Mouse (Mus musculus): ENCODE data around the gene 3425401B19Rik.

The 3425401B19Rik gene

DNA sequence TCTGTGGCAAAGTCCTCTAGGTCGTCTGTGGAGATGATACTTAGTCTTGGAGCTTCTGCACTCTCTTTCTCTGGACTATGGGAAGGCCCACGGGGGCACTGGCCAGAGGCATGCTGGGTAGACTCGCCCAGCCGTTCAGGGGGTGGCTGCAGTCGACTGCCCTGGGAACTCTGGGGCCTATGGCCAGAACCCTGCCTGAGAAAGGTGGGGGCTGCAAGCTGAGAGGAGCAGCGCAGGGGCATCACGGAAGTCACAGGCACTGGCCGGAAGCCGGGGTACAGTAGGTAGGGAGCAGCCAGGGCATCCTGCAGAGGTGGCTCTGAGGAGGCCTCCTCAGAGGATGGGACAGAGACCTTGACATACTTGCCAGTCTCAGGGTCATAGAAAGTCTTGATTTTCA, 25.3 kb downstream of the 3425401B19Rik start:
- DNase-seq = no peak

DNA sequence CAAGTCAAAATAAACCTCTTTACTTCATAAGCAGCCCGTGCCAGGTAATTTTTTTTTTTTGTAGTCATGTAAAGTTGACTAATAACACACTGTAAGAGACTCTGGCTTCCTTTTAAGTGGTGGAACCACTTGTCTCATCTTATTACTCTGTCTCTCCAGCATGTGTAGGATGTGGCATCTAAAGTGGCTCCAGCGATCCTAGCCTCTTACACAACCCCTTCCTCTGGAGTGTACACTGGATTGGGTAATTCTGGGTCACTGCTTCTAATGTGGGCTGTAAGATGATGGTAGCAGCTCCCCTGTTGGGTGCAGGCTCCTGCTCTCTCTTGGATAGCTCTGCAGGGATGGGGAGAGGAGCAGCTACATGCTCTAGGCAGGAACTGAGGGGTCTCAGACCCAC, 46.6 kb downstream of the 3425401B19Rik start:
- DNase-seq = no peak

DNA sequence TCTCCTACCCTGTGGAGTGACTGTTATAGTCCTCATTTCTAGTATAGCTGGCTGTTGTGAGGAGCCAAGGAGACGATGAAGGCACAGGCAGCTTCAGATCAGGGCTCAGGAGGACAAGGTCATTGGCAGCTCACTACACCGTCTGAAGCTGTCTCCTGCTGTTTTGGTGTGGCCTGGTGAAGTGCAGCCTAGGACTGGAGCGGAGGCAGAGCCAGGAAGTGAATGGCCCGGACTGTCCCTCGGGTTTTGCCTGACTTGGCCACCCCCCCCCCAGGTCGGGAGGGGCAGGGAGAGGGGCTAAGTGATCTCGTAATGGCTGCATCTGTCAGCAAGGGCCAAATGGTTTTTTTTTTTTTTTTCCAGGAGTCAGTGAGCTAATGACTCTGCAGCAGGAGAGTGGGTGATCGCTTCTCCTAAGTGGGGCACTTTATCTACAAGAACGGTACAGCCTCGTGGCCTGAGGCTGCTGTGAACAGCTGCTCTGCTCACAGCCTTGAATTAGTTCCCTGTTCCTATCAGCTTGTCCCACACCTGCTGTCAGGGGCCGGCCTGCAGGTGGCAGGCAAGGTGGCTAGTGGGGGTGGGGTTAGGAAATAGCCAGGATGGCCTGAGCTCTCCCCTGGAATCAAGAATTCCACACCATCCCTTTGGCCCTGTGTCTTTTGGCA, 50.9 kb downstream of the 3425401B19Rik start:
- DNase-seq = no peak

DNA sequence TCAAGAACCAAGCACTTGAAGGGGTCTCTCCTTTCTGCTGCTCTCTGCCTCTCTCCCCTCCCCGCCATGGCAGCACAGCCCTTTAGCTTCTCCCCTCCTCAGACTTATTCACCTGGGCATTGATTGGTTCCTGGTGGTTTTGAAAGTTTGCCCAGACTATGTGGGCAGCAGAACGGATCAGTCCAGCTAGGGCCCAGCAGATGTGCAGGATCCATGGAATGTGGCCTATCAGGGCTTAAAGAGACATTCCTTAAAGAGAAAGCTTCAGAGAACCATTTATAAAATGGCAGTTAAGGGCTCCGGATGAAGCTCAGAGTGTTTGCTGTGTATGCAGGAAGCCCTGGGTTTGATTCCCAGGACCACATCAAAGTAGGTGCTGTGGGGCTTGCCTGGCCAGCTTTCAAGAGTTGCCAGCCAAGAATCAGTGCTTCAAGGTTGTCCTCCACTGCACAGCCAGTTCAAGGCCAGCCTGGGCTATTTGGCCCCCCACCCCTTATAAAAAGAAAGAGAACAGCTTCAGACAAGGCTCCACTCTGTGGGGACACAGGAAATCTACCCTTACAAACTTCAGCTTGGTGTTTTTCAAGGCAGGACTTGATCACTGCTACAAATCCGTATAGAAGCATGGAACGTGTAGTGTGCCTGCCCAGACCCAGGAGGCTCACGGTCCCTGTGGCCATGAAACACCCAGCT, 52.0 kb downstream of the 3425401B19Rik start:
- DNase-seq = no peak

DNA sequence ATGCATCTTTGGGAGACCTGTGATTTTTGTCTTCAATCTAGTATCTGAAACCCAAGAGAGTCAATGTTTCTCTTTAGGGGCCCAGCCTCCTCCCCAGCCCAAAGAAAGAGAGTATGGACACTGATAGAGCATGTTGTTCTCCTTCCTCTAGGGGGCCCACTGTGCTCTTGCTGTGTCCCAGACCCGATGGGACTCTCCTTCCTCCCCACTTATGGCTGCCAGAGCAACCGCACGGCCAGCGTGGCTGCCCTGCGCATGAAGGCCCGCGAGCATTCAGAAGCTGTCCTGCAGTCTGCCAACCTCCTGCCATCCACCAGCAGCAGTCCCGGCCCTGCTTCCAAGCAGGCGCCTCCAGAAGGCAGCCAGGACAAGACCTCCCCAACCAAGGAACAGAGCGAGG, 56.5 kb downstream of the 3425401B19Rik start:
- no peak for DNase-seq

DNA sequence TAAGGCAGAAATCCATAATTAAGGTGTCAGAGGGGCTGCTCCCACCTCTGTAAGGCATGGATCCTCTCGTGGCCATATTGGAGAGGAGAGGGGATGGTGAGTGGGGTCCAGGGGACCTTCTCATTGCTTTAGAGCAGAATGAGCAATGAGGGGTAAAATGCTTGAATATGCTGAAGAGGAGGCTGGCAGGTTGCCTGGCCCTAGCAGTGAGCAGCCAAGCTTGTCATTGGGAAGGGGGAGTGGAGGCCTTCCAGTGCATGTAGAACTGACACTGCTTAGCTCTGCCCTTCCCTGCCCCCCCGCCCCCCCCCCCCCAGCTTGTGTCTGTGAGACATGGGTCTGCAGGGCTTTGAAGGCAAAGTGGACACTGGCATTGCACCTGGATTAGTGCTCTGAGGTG, 57.8 kb downstream of the 3425401B19Rik start:
- DNase-seq = no peak

DNA sequence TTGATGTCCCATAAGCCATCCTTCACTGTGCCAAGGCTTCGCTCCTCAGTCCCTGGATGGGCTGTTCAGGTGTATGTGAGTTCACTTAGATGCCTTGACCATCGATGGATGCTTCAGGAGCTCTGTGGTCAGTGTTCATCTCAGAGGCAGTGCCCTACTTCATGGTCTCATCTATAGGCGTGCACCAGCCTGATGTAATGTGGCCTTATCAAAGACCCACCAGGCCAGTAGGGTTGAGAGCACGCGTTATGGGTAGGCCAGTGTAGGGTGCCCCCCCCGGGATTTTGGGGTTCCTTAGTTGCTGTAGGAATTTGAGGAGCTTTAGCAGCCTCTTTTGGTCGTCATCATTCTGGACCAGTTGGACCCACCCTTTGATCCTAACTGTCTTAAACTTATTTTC, 60.3 kb downstream of the 3425401B19Rik start:
- DNase-seq = no peak

DNA sequence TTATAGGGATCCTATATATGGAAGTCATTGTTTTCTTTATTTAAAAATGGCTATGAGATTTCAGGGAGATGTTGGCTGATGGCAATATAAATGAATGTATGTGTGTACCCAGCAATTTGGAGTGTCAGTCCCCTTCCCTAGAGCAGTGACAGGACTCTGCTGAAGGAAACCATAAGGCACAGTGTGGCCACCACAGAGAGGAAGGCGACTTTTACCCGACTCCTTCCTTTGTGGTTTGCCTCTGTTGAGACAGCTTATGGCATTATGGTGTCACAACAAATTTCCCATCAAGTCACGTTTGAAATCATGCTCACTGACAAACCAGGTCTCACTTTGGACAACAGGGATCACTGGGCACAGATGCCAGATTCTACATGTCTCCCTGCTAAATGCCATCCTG, 60.8 kb downstream of the 3425401B19Rik start:
- DNase-seq = no peak

DNA sequence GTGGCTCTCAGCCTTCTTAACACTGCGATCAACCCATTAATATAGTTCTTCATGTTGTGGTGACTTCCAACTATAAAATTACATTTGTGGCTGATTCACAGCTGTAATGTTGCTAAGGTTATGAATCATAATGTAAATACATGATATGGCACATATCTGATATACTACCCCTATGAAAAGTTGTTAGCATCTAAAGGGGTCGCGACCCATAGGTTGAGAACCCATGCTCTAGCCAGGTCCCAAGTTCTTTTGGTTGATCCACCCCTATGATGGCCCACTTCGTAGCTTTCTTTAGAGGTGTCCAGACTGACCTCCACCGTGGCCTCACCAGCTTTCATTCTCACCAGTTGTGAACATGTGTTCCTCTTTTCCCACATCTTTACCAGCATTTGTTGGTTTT, 67.8 kb downstream of the 3425401B19Rik start:
- DNase-seq = no peak

DNA sequence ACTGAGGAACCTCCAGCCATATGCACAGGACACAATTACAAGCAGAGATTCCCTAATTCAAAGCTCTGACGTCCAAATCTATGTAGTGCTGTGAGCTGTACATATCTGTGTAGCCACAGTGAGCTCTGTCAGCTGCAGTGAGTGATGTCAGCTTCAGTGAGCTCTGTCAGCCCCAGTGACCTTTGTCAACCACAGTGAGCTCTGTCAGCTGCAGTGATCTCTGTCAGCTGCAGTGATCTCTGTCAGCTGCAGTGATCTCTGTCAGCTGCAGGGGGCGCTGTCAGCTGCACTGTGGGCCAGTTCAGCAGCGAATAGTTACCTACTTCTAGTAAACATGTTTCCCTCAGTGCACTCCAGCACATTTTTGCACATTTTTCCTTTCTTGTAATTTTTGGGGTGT, 75.7 kb downstream of the 3425401B19Rik start:
- peak; percentile 41 for DNase-seq

All from B cell, adult 2 months (primary cell).